Mouse (Mus musculus) MEL (cell line): ENCODE results near the gene Fbln2. TPM values are rescaled to one million over a fixed set of nuclear protein-coding genes. Genes with fewer than 3 reads are reported as not detected.

Experiments used
- DNase-seq: peaks from one replicate; pipeline ENCODE4 v3.0.0; 2011; ENCODE audit warnings: low read depth, low spot score
- H3K27ac ChIP-seq: 2 replicates; pipeline ENCODE4 v1.5.1; 2012; ENCODE audit warnings: low read depth, mild to moderate bottlenecking, control low read depth, low read length, moderate library complexity; ENCODE audit not compliant: control insufficient read depth
- H3K27me3 ChIP-seq, 2 experiments: fragments of 150-350 bp in 1 of 2; sonication (generic) in 1 of 2; 2 replicates each; pipeline ENCODE4 v1.6.1; 2012; ENCODE audit warnings: low read length in 2 of 2, mild to moderate bottlenecking in 2 of 2, improper control_type of control experiment in 1 of 2, moderate library complexity in 1 of 2; ENCODE audit not compliant: insufficient read depth in 2 of 2, control insufficient read depth in 1 of 2
- H3K36me3 ChIP-seq, 2 experiments: 2 replicates each; pipeline ENCODE4 v1.6.1; 2012 to 2014; ENCODE audit warnings: low read length in 2 of 2, improper control_type of control experiment in 1 of 2, inconsistent platforms in 1 of 2, mild to moderate bottlenecking in 1 of 2; ENCODE audit not compliant: insufficient read depth in 2 of 2, control insufficient read depth in 1 of 2
- H3K4me1 ChIP-seq, 2 experiments: fragments of 150-350 bp in 1 of 2; sonication (generic) in 1 of 2; 2 replicates each; pipeline ENCODE4 v1.6.1; 2012; ENCODE audit warnings: low read length in 2 of 2, improper control_type of control experiment in 1 of 2, mild to moderate bottlenecking in 1 of 2; ENCODE audit not compliant: insufficient read depth in 2 of 2, control insufficient read depth in 1 of 2
- H3K4me3 ChIP-seq, 2 experiments: fragments of 150-350 bp in 1 of 2; sonication (generic) in 1 of 2; 2 replicates each; pipeline ENCODE4 v1.5.1; 2012; ENCODE audit warnings: low read depth in 2 of 2, low read length in 2 of 2, mild to moderate bottlenecking in 2 of 2, moderate library complexity in 2 of 2, control low read depth in 1 of 2, improper control_type of control experiment in 1 of 2; ENCODE audit not compliant: control insufficient read depth in 1 of 2, insufficient read depth in 1 of 2
- H3K79me2 ChIP-seq: 2 replicates; pipeline ENCODE4 v1.6.1; 2012; ENCODE audit warnings: mild to moderate bottlenecking, low read length, moderate library complexity; ENCODE audit not compliant: control insufficient read depth, poor library complexity, insufficient read depth
- H3K9ac ChIP-seq: 2 replicates; pipeline ENCODE4 v1.6.1; 2012; ENCODE audit warnings: low read depth, mild to moderate bottlenecking, control low read depth, low read length, moderate library complexity; ENCODE audit not compliant: control insufficient read depth, poor library complexity, severe bottlenecking
- H3K9me3 ChIP-seq: fragments of 150-350 bp; sonication (generic); replicated peaks from 2 replicates; pipeline ENCODE4 v1.6.1; 2012; ENCODE audit warnings: mild to moderate bottlenecking, low read length, improper control_type of control experiment, moderate library complexity; ENCODE audit not compliant: insufficient read depth
- CHD1 ChIP-seq: IDR thresholded peaks from 2 replicates; pipeline ENCODE4 v1.6.1; 2012; ENCODE audit warnings: low read depth, mild to moderate bottlenecking, inconsistent platforms, low read length, improper control_type of control experiment
- CHD2 ChIP-seq: IDR thresholded peaks from 2 replicates; pipeline ENCODE4 v1.6.1; 2011; ENCODE audit warnings: low read length, improper control_type of control experiment
- CTCF ChIP-seq, 3 experiments: IDR thresholded peaks in 2 of 3; conservative IDR thresholded peaks in 1 of 3; 2 replicates each; pipeline ENCODE4 v1.5.1; 2011 to 2012; ENCODE audit warnings: low read length in 3 of 3, low read depth in 2 of 3, mild to moderate bottlenecking in 2 of 3, improper control_type of control experiment in 1 of 3, inconsistent platforms in 1 of 3, mixed read lengths in 1 of 3, moderate library complexity in 1 of 3; ENCODE audit not compliant: control insufficient read depth in 1 of 3, insufficient read depth in 1 of 3, poor library complexity in 1 of 3, severe bottlenecking in 1 of 3
- E2F4 ChIP-seq: IDR thresholded peaks from 2 replicates; pipeline ENCODE4 v1.6.1; 2011; ENCODE audit warnings: low read depth, low read length, improper control_type of control experiment, borderline replicate concordance
- ELF1 ChIP-seq: IDR thresholded peaks from 2 replicates; pipeline ENCODE4 v1.6.1; 2014; ENCODE audit warnings: low read depth, mild to moderate bottlenecking, inconsistent platforms, low read length, improper control_type of control experiment, moderate library complexity
- EP300 ChIP-seq, 2 experiments: IDR thresholded peaks; 2 replicates each; pipeline ENCODE4 v1.6.1; 2011; ENCODE audit warnings: improper control_type of control experiment in 2 of 2, low read length in 2 of 2, low read depth in 1 of 2, mild to moderate bottlenecking in 1 of 2
- HCFC1 ChIP-seq: IDR thresholded peaks from 2 replicates; pipeline ENCODE4 v1.6.1; 2012; ENCODE audit warnings: low read depth, mild to moderate bottlenecking, inconsistent platforms, low read length, improper control_type of control experiment, moderate library complexity
- JUND ChIP-seq: IDR thresholded peaks from 2 replicates; pipeline ENCODE4 v1.6.1; 2011; ENCODE audit warnings: low read depth, mild to moderate bottlenecking, improper control_type of control experiment, low read length
- KAT2A ChIP-seq: conservative IDR thresholded peaks from 2 replicates; pipeline ENCODE4 v1.6.1; 2012; ENCODE audit warnings: low read depth, low read length, improper control_type of control experiment, inconsistent platforms
- MAZ ChIP-seq: IDR thresholded peaks from 2 replicates; pipeline ENCODE4 v1.6.1; 2012; ENCODE audit warnings: low read depth, mild to moderate bottlenecking, inconsistent platforms, low read length, improper control_type of control experiment
- MYC ChIP-seq: IDR thresholded peaks from 2 replicates; pipeline ENCODE4 v1.6.1; 2011; ENCODE audit warnings: low read depth, mild to moderate bottlenecking, low read length, improper control_type of control experiment, moderate library complexity
- NELFE ChIP-seq: IDR thresholded peaks from 2 replicates; pipeline ENCODE4 v1.6.1; 2011; ENCODE audit warnings: low read depth, low read length, improper control_type of control experiment
- NRF1 ChIP-seq: IDR thresholded peaks from 2 replicates; pipeline ENCODE4 v1.6.1; 2014; ENCODE audit warnings: low read depth, mild to moderate bottlenecking, inconsistent platforms, low read length, improper control_type of control experiment, moderate library complexity; ENCODE audit not compliant: poor library complexity, insufficient read depth, severe bottlenecking
- RAD21 ChIP-seq: IDR thresholded peaks from 2 replicates; pipeline ENCODE4 v1.6.1; 2011; ENCODE audit warnings: mild to moderate bottlenecking, low read depth, low read length, improper control_type of control experiment
- RCOR1 ChIP-seq: IDR thresholded peaks from 2 replicates; pipeline ENCODE4 v1.6.1; 2012; ENCODE audit warnings: low read depth, mild to moderate bottlenecking, inconsistent platforms, low read length, improper control_type of control experiment
- SMC3 ChIP-seq: IDR thresholded peaks from 2 replicates; pipeline ENCODE4 v1.6.1; 2011; ENCODE audit warnings: low read depth, low read length, improper control_type of control experiment
- TAL1 ChIP-seq: IDR thresholded peaks from 2 replicates; pipeline ENCODE4 v1.6.1; 2012; ENCODE audit warnings: mild to moderate bottlenecking, inconsistent platforms, low read length, moderate library complexity, mixed read lengths
- TBP ChIP-seq: IDR thresholded peaks from 2 replicates; pipeline ENCODE4 v1.8.0; 2011; ENCODE audit warnings: low read depth, low read length, improper control_type of control experiment
- TCF12 ChIP-seq: IDR thresholded peaks from 2 replicates; pipeline ENCODE4 v1.6.1; 2014; ENCODE audit warnings: low read depth, mild to moderate bottlenecking, inconsistent platforms, low read length, improper control_type of control experiment, moderate library complexity
- USF2 ChIP-seq, 2 experiments: IDR thresholded peaks; 2 replicates each; pipeline ENCODE4 v1.6.1; 2011 to 2012; ENCODE audit warnings: improper control_type of control experiment in 2 of 2, low read length in 2 of 2, borderline replicate concordance in 1 of 2, inconsistent platforms in 1 of 2, low read depth in 1 of 2, mild to moderate bottlenecking in 1 of 2; ENCODE audit not compliant: insufficient read depth in 1 of 2
- ZC3H11A ChIP-seq: IDR thresholded peaks from 2 replicates; pipeline ENCODE4 v1.6.1; 2012; ENCODE audit warnings: low read depth, mild to moderate bottlenecking, inconsistent platforms, low read length, improper control_type of control experiment
- ZMIZ1 ChIP-seq: IDR thresholded peaks from 2 replicates; pipeline ENCODE4 v1.6.1; 2012; ENCODE audit warnings: low read depth, mild to moderate bottlenecking, inconsistent platforms, low read length, improper control_type of control experiment, moderate library complexity
- polyA plus RNA-seq, 2 experiments: library from polyadenylated mRNA; stranded (reverse) in 1 of 2; unstranded in 1 of 2; fragments of >175 nt in 1 of 2; fragments of >200 nt in 1 of 2; gene quantifications; 2 replicates each; pipeline versions ENCODE4 v1.2.1 to v1.2.4; 2012; ENCODE audit warnings: low replicate concordance in 2 of 2, low read depth in 1 of 2; ENCODE audit not compliant: insufficient read length in 2 of 2, insufficient read depth in 1 of 2, missing spikeins in 1 of 2
- total RNA-seq: library from RNA; depleted of rRNA; stranded (reverse); fragments of 300-350 nt; gene quantifications from 2 replicates; pipeline ENCODE4 v1.2.3, GENCODE M21; 2012

The Fbln2 gene
- total and polyA plus RNA-seq, 3 experiments = 1.9 to 2.3 TPM; not detected in 1

DNA sequence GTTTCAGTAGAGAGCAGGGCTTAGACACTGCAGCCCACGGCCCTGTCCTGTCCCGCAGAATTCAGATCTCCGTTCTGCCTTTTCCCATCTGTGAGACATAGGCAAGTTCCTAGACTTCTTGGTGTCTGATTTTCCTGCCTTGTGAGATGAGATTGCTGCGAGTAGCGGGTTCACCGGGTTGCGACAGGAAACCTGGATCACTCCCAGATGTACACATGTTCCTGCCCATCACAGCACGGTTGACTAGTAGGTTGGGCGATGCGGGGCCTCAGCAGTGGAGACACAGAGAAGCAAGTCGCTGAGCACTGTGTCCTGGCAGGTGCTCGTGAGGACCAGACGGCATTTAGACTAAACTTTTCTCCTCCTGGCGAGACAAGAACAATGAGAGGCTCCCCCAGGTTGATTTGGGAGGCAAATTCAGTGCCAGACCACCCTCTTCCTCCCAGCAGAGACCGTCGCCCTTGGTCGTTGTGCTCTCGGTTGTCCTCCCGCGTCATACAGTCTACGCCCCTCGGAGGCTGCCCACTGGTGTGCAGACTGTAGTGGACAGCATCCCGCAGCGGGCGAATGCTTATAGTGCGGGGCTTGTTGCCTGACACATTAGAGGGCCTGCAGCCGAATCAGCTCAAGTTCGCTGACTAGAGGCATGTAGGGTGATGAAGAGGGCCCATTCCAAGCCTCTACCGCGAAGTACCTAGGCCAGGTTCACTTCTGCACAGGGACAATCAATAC lies 73.7 kb downstream of the Fbln2 start:
- TF ChIP-seq EP300 (IDR thresholded peaks at IDR 0.05; ENCODE audit: low read depth in 1 of 2, low read length in 2 of 2) (no peak), USF2 (IDR thresholded peaks at IDR 0.05; ENCODE audit: borderline replicate concordance in 1 of 2, insufficient read depth in 1 of 2, low read depth in 1 of 2, low read length in 2 of 2) (no peak)
- no peaks in the 10 kb centered on the region for H3K36me3 ChIP-seq
- H3K4me3 ChIP-seq = no peak overlapping the region
- DNase-seq = no peak
- H3K79me2 ChIP-seq = no peaks in the 10 kb centered on the region
- H3K9ac ChIP-seq = no peak overlapping the region
- no peaks in the 10 kb centered on the region for H3K4me1 ChIP-seq
- H3K27ac ChIP-seq = no peak overlapping the region
- H3K27me3 ChIP-seq = peaks cover 0 to 3% of the 10 kb centered on the region in 2 experiments; a peak in 3 of 4 replicates
- H3K9me3 ChIP-seq = no peaks in the 10 kb centered on the region

DNA sequence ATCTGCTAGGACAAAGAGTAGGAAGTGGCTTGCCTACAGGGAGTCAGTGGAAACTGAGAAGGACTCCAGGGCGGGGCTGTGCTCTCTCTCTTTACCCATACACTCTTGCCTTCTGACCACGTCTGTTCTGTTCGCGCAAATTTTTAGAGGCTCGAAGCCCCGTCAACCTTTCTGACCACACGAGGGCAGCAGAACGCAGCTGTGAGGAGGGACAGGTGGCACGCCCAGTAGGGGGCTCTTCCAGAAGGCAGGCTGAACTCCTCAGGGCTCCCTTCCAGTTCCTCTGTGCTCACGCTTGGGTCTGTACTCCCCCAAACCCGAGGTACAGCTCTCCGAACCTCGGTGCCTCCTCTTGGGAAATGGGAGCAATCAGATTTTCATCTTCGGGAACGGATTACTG lies 74.4 kb downstream of the Fbln2 start:
- H3K9ac ChIP-seq = no peak overlapping the region
- H3K4me3 ChIP-seq = no peak overlapping the region
- DNase-seq = peak; percentile 79
- H3K9me3 ChIP-seq = no peaks in the 10 kb centered on the region
- TF ChIP-seq TCF12 (no peak), HCFC1 (no peak), ZC3H11A (peak; percentile 69), E2F4 (no peak), CHD1 (no peak), JUND (no peak), SMC3 (peak; percentile 90), NRF1 (no peak), MYC (no peak), RAD21 (peak; percentile 81), TAL1 (no peak), MAZ (0 out of 2 replicates have a peak, but pooled peaks have one; percentile 66), CTCF (IDR thresholded peaks at IDR 0.05 in 2 of 3, conservative IDR thresholded peaks at IDR 0.05 in 1 of 3; ENCODE audit: control insufficient read depth in 1 of 3, insufficient read depth in 1 of 3, low read depth in 2 of 3, low read length in 3 of 3, poor library complexity in 1 of 3, severe bottlenecking in 1 of 3) (peak in 2 of 3 experiments; percentile 80 to 100; a peak in 5 of 6 replicates), USF2 (IDR thresholded peaks at IDR 0.05; ENCODE audit: borderline replicate concordance in 1 of 2, insufficient read depth in 1 of 2, low read depth in 1 of 2, low read length in 2 of 2) (no peak), NELFE (no peak), CHD2 (no peak), KAT2A (no peak), ZMIZ1 (no peak), TBP (no peak), ELF1 (no peak), RCOR1 (no peak)
- TF ChIP-seq, all 39 proteins: peak for 5
- Histone ChIP-seq H3K79me2 (no peaks in the 10 kb centered on the region), H3K4me1 (no peaks in the 10 kb centered on the region), H3K36me3 (no peaks in the 10 kb centered on the region), H3K27me3 (peaks cover 0 to 5% of the 10 kb centered on the region in 2 experiments; a peak in 3 of 4 replicates), H3K27ac (no peak overlapping the region)
